ENCODE assay signal across 8 mouse cellular contexts in the genomic region with DNA sequence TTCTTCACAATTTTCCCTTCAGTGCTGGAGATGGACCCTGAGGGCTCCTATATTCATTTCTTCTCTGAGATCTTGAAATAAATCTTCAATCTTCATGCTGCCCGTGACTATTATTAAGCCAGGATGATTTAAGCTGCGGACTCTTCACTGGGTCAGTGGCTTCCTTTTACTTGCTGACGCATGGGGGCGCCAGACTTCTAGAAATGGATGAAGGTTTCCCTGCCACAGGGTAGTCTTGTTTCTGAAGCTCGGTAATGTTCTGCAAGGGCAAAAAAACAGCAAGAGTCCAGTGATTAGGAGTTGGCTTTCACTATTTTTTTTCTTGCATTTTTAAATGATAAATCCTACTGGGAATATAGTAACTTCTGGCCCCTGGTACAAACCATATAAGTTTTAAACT.
DNase-seq lines count a peak whose midpoint lies in the region; ATAC-seq and TF ChIP-seq lines count a peak whose summit lies in the region.
"Had no signal": no experiment of that assay in that cellular context is flagged by ENCODE, and none has a peak within 500 bp of the region (broad histone marks: within the 10 kb centered on the region; RNA-seq: fewer than 3 reads in every experiment).

No protein-coding gene starts in this region.

- DNase-seq in MN1 (ENCODE audit: low spot score) = peak; percentile 75
- DNase-seq in left cerebral cortex, postnatal 14 days (ENCODE audit: low spot score in 2 of 2) = peak; percentile 57 to 82
- DNase-seq in midbrain, postnatal 0 days (ENCODE audit: low spot score) = peak; percentile 82
- DNase-seq in spleen, postnatal 36 days (ENCODE audit: low spot score in 2 of 2) = peak; percentile 17 to 25

- TF ChIP-seq CTCF in bone marrow, adult 2 months (IDR thresholded peaks at IDR 0.05; ENCODE audit: control insufficient read depth, insufficient read depth, low read length) = peak; percentile 61
- TF ChIP-seq CTCF in midbrain, postnatal 0 days (IDR thresholded peaks at IDR 0.05) = peak; percentile 82

- H3K9me3 ChIP-seq in hindbrain, embryonic 15.5 days = no peaks in the 10 kb centered on the region
- H3K9me3 ChIP-seq in midbrain, postnatal 0 days (ENCODE audit: low read length) = no peaks in the 10 kb centered on the region
- H3K9me3 ChIP-seq: liver, embryonic 15.5 days had no signal

- no peak overlapping the region for H3K9ac ChIP-seq in hindbrain, embryonic 15.5 days
- no peak overlapping the region for H3K9ac ChIP-seq in midbrain, postnatal 0 days (replicated peaks; ENCODE audit: low read length, poor library complexity, severe bottlenecking)
- H3K9ac ChIP-seq: liver, embryonic 15.5 days had no signal

- WGBS in bone marrow, adult 2 months = 3% methylated on average over 5 of the region's 5 CpGs
- WGBS in hindbrain, embryonic 15.5 days = 9% methylated on average over 5 of the region's 5 CpGs
- WGBS in midbrain, postnatal 0 days = 9% methylated on average over 5 of the region's 5 CpGs

- ATAC-seq in erythroid progenitor cell, adult 5-6 weeks (replicated peaks; ENCODE audit: low FRiP score, poor library complexity, severe bottlenecking) = 0 out of 2 replicates have a peak, but pooled peaks have one; percentile 55
- 0 out of 2 replicates have a peak, but pooled peaks have one; percentile 70 for ATAC-seq in hindbrain, embryonic 15.5 days (ENCODE audit: low FRiP score, low read depth)
- ATAC-seq in midbrain, postnatal 0 days (ENCODE audit: low FRiP score) = no peak

- H3K27ac ChIP-seq in bone marrow, adult 2 months (ENCODE audit: control insufficient read depth, insufficient read depth, low read depth, low read length, poor library complexity) = no peak overlapping the region
- no peak overlapping the region for H3K27ac ChIP-seq in hindbrain, embryonic 15.5 days (replicated peaks)
- H3K27ac ChIP-seq in midbrain, postnatal 0 days (ENCODE audit: low read depth, low read length) = no peak overlapping the region
- H3K27ac ChIP-seq: liver, embryonic 15.5 days had no signal

- H3K4me1 ChIP-seq in bone marrow, adult 2 months (ENCODE audit: control insufficient read depth, insufficient read depth, low read length) = no peaks in the 10 kb centered on the region
- 0 out of 2 replicates have a peak, but pooled peaks cover 6% of the 10 kb centered on the region for H3K4me1 ChIP-seq in hindbrain, embryonic 15.5 days (replicated peaks)
- no peaks in the 10 kb centered on the region for H3K4me1 ChIP-seq in midbrain, postnatal 0 days (ENCODE audit: insufficient read depth, low read length)
- H3K4me1 ChIP-seq: liver, embryonic 15.5 days had no signal

- no peak overlapping the region for H3K4me2 ChIP-seq in hindbrain, embryonic 15.5 days
- H3K4me2 ChIP-seq in midbrain, postnatal 0 days (ENCODE audit: low read depth, low read length, poor library complexity, severe bottlenecking) = no peak overlapping the region
- H3K4me2 ChIP-seq: liver, embryonic 15.5 days had no signal

- no peak for TF ChIP-seq POLR2A in bone marrow, adult 2 months (IDR thresholded peaks at IDR 0.05; ENCODE audit: borderline replicate concordance, control insufficient read depth, low read depth, low read length)

- H3K27me3 ChIP-seq in hindbrain, embryonic 15.5 days = no peaks in the 10 kb centered on the region
- no peaks in the 10 kb centered on the region for H3K27me3 ChIP-seq in midbrain, postnatal 0 days (ENCODE audit: insufficient read depth, low read length)
- H3K27me3 ChIP-seq: liver, embryonic 15.5 days had no signal

- intact Hi-C loops in left cerebral cortex, postnatal 14 days (cut with DNase I) = loop anchor here (1.0 to 5.0 kb wide), 3 partner anchors 94 to 427 kb away; partner anchors contain the start of gene Ccdc6

- H3K36me3 ChIP-seq in hindbrain, embryonic 15.5 days = peaks cover 8% of the 10 kb centered on the region
- H3K36me3 ChIP-seq in midbrain, postnatal 0 days (ENCODE audit: insufficient read depth, low read length) = peaks cover 10% of the 10 kb centered on the region
- H3K36me3 ChIP-seq: liver, embryonic 15.5 days had no signal

- no peak overlapping the region for H3K4me3 ChIP-seq in bone marrow, adult 2 months (replicated peaks; ENCODE audit: control insufficient read depth, low read depth, low read length)
- no peak overlapping the region for H3K4me3 ChIP-seq in hindbrain, embryonic 15.5 days
- H3K4me3 ChIP-seq in midbrain, postnatal 0 days (ENCODE audit: low read depth, low read length) = no peak overlapping the region
- H3K4me3 ChIP-seq: liver, embryonic 15.5 days had no signal

Comparison
In these comparisons a context has a peak if more than half of its experiments do, and no peak if none do; other contexts are left out.
1. DNase-seq: peak in every context shown above with its lines; median percentile 82 in midbrain, postnatal 0 days; 75 in MN1; 70 in left cerebral cortex, postnatal 14 days; 21 in spleen, postnatal 36 days.